Mouse (Mus musculus): Measurements from ENCODE around the gene Negr1.

GRCm38 (mm10) chr3:157208966-157209365, 647.4 kb downstream of the Negr1 start:
- TF ChIP-seq CTCF (IDR thresholded peaks at IDR 0.05), result no peak
- TF ChIP-seq POLR2A (IDR thresholded peaks at IDR 0.05; ENCODE audit: insufficient read depth, low read depth, low read length), result no peak

Data from heart, adult 2 months (tissue).